Mouse (Mus musculus) limb, embryonic 11.5 days (tissue): ENCODE results near the gene Ackr2. TPM values are rescaled to one million over a fixed set of nuclear protein-coding genes. Genes with fewer than 3 reads are reported as not detected.

Experiments
- ATAC-seq: fragments of 200-750 bp; cut with Nextera tagmentation; 2 replicates; pipeline ENCODE4 v1.8.0; 2017; ENCODE audit warnings: low read depth; ENCODE audit not compliant: insufficient number of reproducible peaks, low FRiP score, low TSS enrichment
- DNase-seq: peaks from one replicate; pipeline ENCODE4 v3.0.0-alpha.2; 2015; ENCODE audit warnings: low spot score
- H3K27ac ChIP-seq: fragments of 300-500 bp; sonication (generic); replicated peaks from 2 replicates; pipeline ENCODE4 v1.5.1; 2014; ENCODE audit warnings: low read depth, mild to moderate bottlenecking, low read length
- H3K27me3 ChIP-seq: fragments of 300-500 bp; sonication (generic); 2 replicates; pipeline ENCODE4 v1.6.1; 2014; ENCODE audit warnings: mild to moderate bottlenecking, low read length, mixed read lengths; ENCODE audit not compliant: control insufficient read depth, insufficient read depth
- H3K36me3 ChIP-seq: fragments of 300-500 bp; sonication (generic); 2 replicates; pipeline ENCODE4 v1.6.1; 2014; ENCODE audit warnings: mild to moderate bottlenecking, low read length, moderate library complexity, mixed read lengths; ENCODE audit not compliant: control insufficient read depth, insufficient read depth
- H3K4me1 ChIP-seq: fragments of 300-500 bp; sonication (generic); 2 replicates; pipeline ENCODE4 v1.6.1; 2014; ENCODE audit warnings: low read length, mixed read lengths; ENCODE audit not compliant: control insufficient read depth, insufficient read depth
- H3K4me2 ChIP-seq: fragments of 300-500 bp; sonication (generic); 2 replicates; pipeline ENCODE4 v1.6.1; 2014; ENCODE audit warnings: low read depth, mild to moderate bottlenecking, moderate library complexity; ENCODE audit not compliant: severe bottlenecking
- H3K4me3 ChIP-seq: fragments of 300-500 bp; sonication (generic); 2 replicates; pipeline ENCODE4 v1.5.1; 2014; ENCODE audit warnings: low read depth, low read length
- H3K9ac ChIP-seq: fragments of 300-500 bp; sonication (generic); 2 replicates; pipeline ENCODE4 v1.6.1; 2014; ENCODE audit warnings: mild to moderate bottlenecking, low read length
- H3K9me3 ChIP-seq: fragments of 300-500 bp; sonication (generic); 2 replicates; pipeline ENCODE4 v1.6.1; 2016; ENCODE audit warnings: low read length; ENCODE audit not compliant: control insufficient read depth
- WGBS: fragments of 180-500 bp; shearing (Covaris S2); extraction: QIAGEN DNeasy Blood & Tissue Kit; methylation state at CpG from one replicate; pipeline ENCODE4 v1.1.7; 2014; 5-methylcytosine and 5-hydroxymethylcytosine counted together
- polyA plus RNA-seq: library from polyadenylated mRNA; unstranded; fragments of >200 nt; fragmentation: Nextera tagmentation; extraction: Ambion mirVana; gene quantifications from 2 replicates; pipeline ENCODE4 v1.2.1, GENCODE M21; 2014

Gene Ackr2
- polyA plus RNA-seq, 1 experiment from 2014 or later, result 0.17 TPM

DNA sequence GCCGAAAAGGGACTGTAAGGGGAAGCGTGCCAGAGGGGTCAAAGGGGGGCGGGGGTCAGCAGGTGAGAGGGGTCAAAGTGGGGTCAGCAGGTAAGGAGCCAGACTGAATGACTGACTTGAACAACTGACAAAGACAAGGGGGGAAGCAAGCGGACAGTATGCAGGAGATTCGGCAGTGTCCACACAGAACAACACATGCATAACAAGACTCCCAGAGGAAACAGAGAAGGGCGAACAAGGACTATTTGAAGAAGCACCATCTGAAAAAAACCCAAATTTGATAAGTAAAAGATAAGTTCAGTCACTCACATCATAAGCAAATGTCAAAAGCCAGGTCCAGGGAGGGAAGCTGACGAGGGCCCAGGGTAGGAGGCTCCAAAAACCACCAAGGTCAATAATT lies 29.6 kb downstream of the Ackr2 start:
- WGBS, result 83% methylated on average over 7 of the region's 7 CpGs
- H3K4me2 ChIP-seq, result no peak overlapping the region

GRCm38 (mm10) chr9:121928498-121928897 lies 30.3 kb downstream of the Ackr2 start:
- H3K9ac ChIP-seq, result no peak overlapping the region
- no peak overlapping the region for H3K4me2 ChIP-seq
- no peak overlapping the region for H3K4me3 ChIP-seq
- WGBS, result 29% methylated on average over 2 of the region's 2 CpGs
- no peaks in the 10 kb centered on the region for H3K27me3 ChIP-seq
- DNase-seq (peak; percentile 66), ATAC-seq (no peak)
- H3K36me3 ChIP-seq, result no peaks in the 10 kb centered on the region
- H3K9me3 ChIP-seq, result no peaks in the 10 kb centered on the region
- no peak overlapping the region for H3K27ac ChIP-seq
- H3K4me1 ChIP-seq, result peaks cover 5% of the 10 kb centered on the region; the same call in 1 of the 2 replicates

More for the DNA sequence above, 29.6 kb downstream of the Ackr2 start:
- H3K4me1 ChIP-seq, result peaks cover 5% of the 10 kb centered on the region; the same call in 1 of the 2 replicates
- no peak for DNase-seq
- no peaks in the 10 kb centered on the region for H3K27me3 ChIP-seq
- H3K4me3 ChIP-seq, result no peak overlapping the region
- H3K9me3 ChIP-seq, result no peaks in the 10 kb centered on the region
- no peak for ATAC-seq
- no peak overlapping the region for H3K9ac ChIP-seq
- H3K27ac ChIP-seq, result no peak overlapping the region
- no peaks in the 10 kb centered on the region for H3K36me3 ChIP-seq

- DNase-seq, result no peak
- Histone ChIP-seq H3K27ac (no peak overlapping the region), H3K4me2 (no peak overlapping the region), H3K36me3 (no peaks in the 10 kb centered on the region), H3K4me3 (no peak overlapping the region), H3K9me3 (no peaks in the 10 kb centered on the region), H3K4me1 (no peaks in the 10 kb centered on the region), H3K27me3 (no peaks in the 10 kb centered on the region), H3K9ac (no peak overlapping the region)
- WGBS, result 79% methylated on average over 4 of the region's 4 CpGs
- no peak for ATAC-seq
Measured at GRCm38 (mm10) chr9:121934856-121935255, 36.7 kb downstream of the Ackr2 start.

- Histone ChIP-seq H3K9me3 (no peaks in the 10 kb centered on the region), H3K9ac (no peak overlapping the region), H3K4me3 (no peak overlapping the region), H3K27me3 (no peaks in the 10 kb centered on the region), H3K27ac (no peak overlapping the region), H3K36me3 (no peaks in the 10 kb centered on the region), H3K4me2 (no peak overlapping the region), H3K4me1 (no peaks in the 10 kb centered on the region)
- ATAC-seq (no peak), DNase-seq (no peak)
- 88% methylated on average over 1 of the region's 1 CpGs for WGBS
Measured at GRCm38 (mm10) chr9:121936952-121937351, 38.8 kb downstream of the Ackr2 start.

DNA sequence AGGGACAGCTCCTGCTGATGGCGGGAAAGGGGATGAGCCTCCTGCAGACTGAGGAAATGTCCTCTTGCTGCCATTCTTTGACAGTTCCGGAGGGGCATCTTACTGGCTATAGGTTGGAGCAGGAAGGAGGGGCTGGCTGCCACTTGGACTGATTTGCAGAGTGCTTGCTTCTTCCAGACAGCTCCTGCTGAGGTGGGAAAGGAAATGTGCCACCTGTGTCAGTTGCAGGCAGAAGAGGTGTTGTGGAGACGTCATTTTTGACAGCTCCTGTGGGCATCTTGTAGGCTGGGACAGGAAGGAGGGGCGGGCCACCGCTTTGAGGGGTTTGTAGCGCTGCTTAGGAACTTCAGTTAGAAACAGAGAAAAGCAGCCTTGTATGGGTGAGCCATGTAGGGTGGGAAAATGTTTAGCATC lies 39.3 kb downstream of the Ackr2 start:
- WGBS, result 56% methylated on average over 6 of the region's 6 CpGs
- Histone ChIP-seq H3K4me3 (0 out of 2 replicates have a peak overlapping the region, but pooled peaks have one; percentile 33), H3K4me2 (peak overlapping the region; percentile 32), H3K4me1 (no peaks in the 10 kb centered on the region), H3K36me3 (no peaks in the 10 kb centered on the region), H3K9me3 (no peaks in the 10 kb centered on the region), H3K27ac (no peak overlapping the region), H3K9ac (no peak overlapping the region), H3K27me3 (no peaks in the 10 kb centered on the region)
- no peak for ATAC-seq
- DNase-seq, result peak; percentile 23

- no peak overlapping the region for H3K27ac ChIP-seq
- ATAC-seq, result no peak
- peak; percentile 51 for DNase-seq
Measured at GRCm38 (mm10) chr9:121937944-121938355, 39.8 kb downstream of the Ackr2 start.

GRCm38 (mm10) chr9:121943005-121943404 lies 44.9 kb downstream of the Ackr2 start:
- Histone ChIP-seq H3K36me3 (no peaks in the 10 kb centered on the region), H3K4me2 (no peak overlapping the region), H3K27me3 (no peaks in the 10 kb centered on the region), H3K27ac (no peak overlapping the region), H3K4me3 (no peak overlapping the region), H3K9ac (no peak overlapping the region), H3K4me1 (no peaks in the 10 kb centered on the region), H3K9me3 (no peaks in the 10 kb centered on the region)
- 89% methylated on average over 3 of the region's 3 CpGs for WGBS
- ATAC-seq, result no peak
- DNase-seq, result no peak

More at GRCm38 (mm10) chr9:121937944-121938355, 39.8 kb downstream of the Ackr2 start:
- Histone ChIP-seq H3K4me1 (no peaks in the 10 kb centered on the region), H3K9me3 (no peaks in the 10 kb centered on the region), H3K4me2 (peak overlapping the region; percentile 32), H3K4me3 (peak overlapping the region; percentile 33), H3K27me3 (no peaks in the 10 kb centered on the region), H3K9ac (peak overlapping the region; percentile 56), H3K36me3 (no peaks in the 10 kb centered on the region)
- WGBS, result 53% methylated on average over 21 of the region's 21 CpGs

DNA sequence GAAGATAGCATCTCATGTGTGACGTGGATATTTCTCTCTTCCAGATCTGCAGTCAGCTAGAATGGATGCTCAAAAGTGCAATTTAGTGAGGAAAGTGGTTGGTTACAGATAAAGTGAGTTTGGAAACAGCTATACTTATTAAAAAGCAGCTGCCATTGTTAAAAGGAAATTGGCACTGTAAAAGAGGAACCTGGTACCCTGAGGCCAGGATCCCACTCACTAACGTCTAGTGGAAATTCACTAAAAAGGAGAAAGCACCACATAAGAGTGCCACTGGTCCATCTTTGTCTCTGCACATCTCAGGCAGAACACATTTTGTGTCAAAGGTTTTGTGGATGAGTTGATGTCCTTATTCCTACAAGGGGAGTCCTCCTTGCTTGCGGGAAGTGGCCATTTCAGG lies 45.5 kb downstream of the Ackr2 start:
- no peak for ATAC-seq
- no peak overlapping the region for H3K4me3 ChIP-seq
- H3K9me3 ChIP-seq, result no peaks in the 10 kb centered on the region
- no peak overlapping the region for H3K9ac ChIP-seq
- H3K27me3 ChIP-seq, result no peaks in the 10 kb centered on the region
- no peaks in the 10 kb centered on the region for H3K36me3 ChIP-seq
- no peak overlapping the region for H3K27ac ChIP-seq
- no peaks in the 10 kb centered on the region for H3K4me1 ChIP-seq
- H3K4me2 ChIP-seq, result no peak overlapping the region
- WGBS, result 80% methylated on average over 3 of the region's 3 CpGs
- DNase-seq, result no peak

- 6% methylated on average over 4 of the region's 4 CpGs for WGBS
- no peaks in the 10 kb centered on the region for H3K9me3 ChIP-seq
- H3K27me3 ChIP-seq, result no peaks in the 10 kb centered on the region
- H3K4me1 ChIP-seq, result no peaks in the 10 kb centered on the region
- peak; percentile 56 for DNase-seq
- H3K27ac ChIP-seq, result no peak overlapping the region
- no peaks in the 10 kb centered on the region for H3K36me3 ChIP-seq
- no peak overlapping the region for H3K9ac ChIP-seq
- H3K4me3 ChIP-seq, result no peak overlapping the region
- no peak for ATAC-seq
- no peak overlapping the region for H3K4me2 ChIP-seq
Measured at GRCm38 (mm10) chr9:121947784-121948183, 49.6 kb downstream of the Ackr2 start.
